27 mouse cellular contexts compared by ENCODE assay signal in the genomic region with DNA sequence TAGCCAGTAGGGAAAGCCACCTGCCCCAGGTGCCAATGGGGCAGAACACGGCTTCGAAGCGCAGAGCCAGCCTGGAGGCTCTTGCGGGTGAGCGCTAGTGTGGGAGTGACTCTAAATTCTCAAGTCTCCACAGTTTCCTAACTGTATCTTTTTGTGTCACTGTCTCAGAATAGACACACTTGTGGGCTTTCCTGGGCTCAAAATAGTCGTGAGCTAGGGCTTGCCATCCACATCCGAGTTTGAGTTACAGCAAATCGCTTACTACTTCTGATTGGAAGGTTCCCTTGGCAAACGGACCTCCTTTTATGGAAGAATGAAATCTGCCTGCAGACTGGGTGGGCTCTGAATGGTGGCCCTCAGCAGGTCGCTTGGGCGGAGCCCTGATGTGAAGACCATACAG.
DNase-seq lines count a peak whose midpoint lies in the region; ATAC-seq and TF ChIP-seq lines count a peak whose summit lies in the region.
"Had no signal": no experiment of that assay in that cellular context is flagged by ENCODE, and none has a peak within 500 bp of the region (broad histone marks: within the 10 kb centered on the region; RNA-seq: fewer than 3 reads in every experiment).

No protein-coding gene starts in this region.

- DNase-seq in brain, adult 2 months (ENCODE audit: low read depth, low spot score) = peak; percentile 87
- DNase-seq in frontal cortex, postnatal 14 days (ENCODE audit: low spot score in 2 of 2) = peak; percentile 31 to 42
- peak; percentile 69 to 78 for DNase-seq in left cerebral cortex, postnatal 14 days (ENCODE audit: low spot score in 2 of 2)
- DNase-seq in right cerebral cortex, postnatal 25 days = peak; percentile 40
- DNase-seq in neural tube, embryonic 10.5 days (ENCODE audit: extremely low spot score, low spot score) = no peak
- no peak for DNase-seq in urinary bladder, postnatal 14 days (ENCODE audit: low spot score)
- DNase-seq: adrenal gland, adult 8-10 months; cerebellum, adult 8-10 months; cerebellum, postnatal 36 days; embryo, embryonic 11 days; gastrocnemius, postnatal 25 days; heart, adult 18-20 months; kidney, adult 18-20 months; layer of hippocampus, adult 9-11 months; liver; lung, postnatal 14 days had no signal

- H3K36me3 ChIP-seq in intestine, postnatal 0 days (ENCODE audit: control insufficient read depth, insufficient read depth) = no peaks in the 10 kb centered on the region
- H3K36me3 ChIP-seq: embryonic facial prominence, embryonic 13.5 days; forebrain, embryonic 12.5 days; heart, embryonic 13.5 days; hindbrain, embryonic 13.5 days; limb, embryonic 10.5 days; neural tube, embryonic 15.5 days had no signal

- H3K27ac ChIP-seq in intestine, postnatal 0 days (ENCODE audit: low read depth, low read length) = no peak overlapping the region
- H3K27ac ChIP-seq: embryonic facial prominence, embryonic 13.5 days; forebrain, embryonic 12.5 days; heart, embryonic 13.5 days; hindbrain, embryonic 13.5 days; limb, embryonic 10.5 days; neural tube, embryonic 15.5 days; stomach, postnatal 0 days had no signal

- intact Hi-C loops in left cerebral cortex, postnatal 14 days (cut with DNase I) = loop anchor here (10.0 kb wide), 1 partner anchor 123 kb away; no protein-coding TSS in a partner anchor

- no peaks in the 10 kb centered on the region for H3K27me3 ChIP-seq in intestine, postnatal 0 days (replicated peaks; ENCODE audit: control insufficient read depth, insufficient read depth, low read length)
- H3K27me3 ChIP-seq: embryonic facial prominence, embryonic 13.5 days; heart, embryonic 13.5 days had no signal

- 0 out of 2 replicates have a peak, but pooled peaks cover 4% of the 10 kb centered on the region for H3K9me3 ChIP-seq in intestine, postnatal 0 days (ENCODE audit: control insufficient read depth)
- H3K9me3 ChIP-seq: hindbrain, embryonic 13.5 days; limb, embryonic 10.5 days; neural tube, embryonic 15.5 days had no signal

- no peak for ATAC-seq in intestine, postnatal 0 days
- ATAC-seq: activated CD4-positive, CD25-positive, alpha-beta regulatory T cell, adult 4 months had no signal

- WGBS in intestine, postnatal 0 days = 69% methylated on average over 11 of the region's 11 CpGs

- H3K4me1 ChIP-seq in intestine, postnatal 0 days (replicated peaks; ENCODE audit: control insufficient read depth, insufficient read depth, low read length) = no peaks in the 10 kb centered on the region

- no peak overlapping the region for H3K9ac ChIP-seq in intestine, postnatal 0 days (ENCODE audit: low read depth, low read length)
- H3K9ac ChIP-seq: embryonic facial prominence, embryonic 13.5 days; forebrain, embryonic 12.5 days; heart, embryonic 13.5 days; hindbrain, embryonic 13.5 days; neural tube, embryonic 15.5 days had no signal

- no peak overlapping the region for H3K4me2 ChIP-seq in intestine, postnatal 0 days (replicated peaks; ENCODE audit: low read depth)
- H3K4me2 ChIP-seq: embryonic facial prominence, embryonic 13.5 days; forebrain, embryonic 12.5 days; heart, embryonic 13.5 days; hindbrain, embryonic 13.5 days; midbrain, embryonic 11.5 days; neural tube, embryonic 15.5 days had no signal

- no peak overlapping the region for H3K4me3 ChIP-seq in intestine, postnatal 0 days (ENCODE audit: low read depth, low read length)
- H3K4me3 ChIP-seq: embryonic facial prominence, embryonic 13.5 days; erythroblast, embryonic 14.5 days; forebrain, embryonic 12.5 days; heart, embryonic 13.5 days; hindbrain, embryonic 13.5 days; limb, embryonic 10.5 days; neural tube, embryonic 15.5 days had no signal

- TF ChIP-seq CTCF in intestine, postnatal 0 days (IDR thresholded peaks at IDR 0.05; ENCODE audit: low read depth) = no peak

Comparison
In these comparisons a context has a peak if more than half of its experiments do, and no peak if none do; other contexts are left out.
1. DNase-seq: peak in brain, adult 2 months (single experiment), frontal cortex, postnatal 14 days (2 of 2), left cerebral cortex, postnatal 14 days (2 of 2) and right cerebral cortex, postnatal 25 days (single experiment); none in neural tube, embryonic 10.5 days (single experiment) and urinary bladder, postnatal 14 days (single experiment).